Mouse (Mus musculus) liver, adult 2 months (tissue): ENCODE measurements around the gene Adam30.

Source experiments
- CTCF ChIP-seq: fragments of 200-500 bp; IDR thresholded peaks from 2 replicates; pipeline ENCODE4 v1.5.1; 2011; ENCODE audit warnings: low read depth, low read length, control low read depth
- POLR2A ChIP-seq: fragments of 200-500 bp; IDR thresholded peaks from 2 replicates; pipeline ENCODE4 v1.6.1; 2011; ENCODE audit warnings: low read length, control low read depth; ENCODE audit not compliant: insufficient read depth; ENCODE audit errors: extremely low read depth

GRCm38 (mm10) chr3:98120884-98121283 lies 39.5 kb upstream of the Adam30 start:
- TF ChIP-seq CTCF (no peak), POLR2A (no peak)
